Mouse (Mus musculus) right cerebral cortex, adult 2 months (tissue): ENCODE measurements around the gene Gm28038.

ENCODE experiments used
- DNase-seq, 2 experiments: peaks; one replicate each; pipeline ENCODE4 v3.0.0; 2021 to 2022; ENCODE audit warnings: low spot score in 2 of 2

Gm28038 gene

DNA sequence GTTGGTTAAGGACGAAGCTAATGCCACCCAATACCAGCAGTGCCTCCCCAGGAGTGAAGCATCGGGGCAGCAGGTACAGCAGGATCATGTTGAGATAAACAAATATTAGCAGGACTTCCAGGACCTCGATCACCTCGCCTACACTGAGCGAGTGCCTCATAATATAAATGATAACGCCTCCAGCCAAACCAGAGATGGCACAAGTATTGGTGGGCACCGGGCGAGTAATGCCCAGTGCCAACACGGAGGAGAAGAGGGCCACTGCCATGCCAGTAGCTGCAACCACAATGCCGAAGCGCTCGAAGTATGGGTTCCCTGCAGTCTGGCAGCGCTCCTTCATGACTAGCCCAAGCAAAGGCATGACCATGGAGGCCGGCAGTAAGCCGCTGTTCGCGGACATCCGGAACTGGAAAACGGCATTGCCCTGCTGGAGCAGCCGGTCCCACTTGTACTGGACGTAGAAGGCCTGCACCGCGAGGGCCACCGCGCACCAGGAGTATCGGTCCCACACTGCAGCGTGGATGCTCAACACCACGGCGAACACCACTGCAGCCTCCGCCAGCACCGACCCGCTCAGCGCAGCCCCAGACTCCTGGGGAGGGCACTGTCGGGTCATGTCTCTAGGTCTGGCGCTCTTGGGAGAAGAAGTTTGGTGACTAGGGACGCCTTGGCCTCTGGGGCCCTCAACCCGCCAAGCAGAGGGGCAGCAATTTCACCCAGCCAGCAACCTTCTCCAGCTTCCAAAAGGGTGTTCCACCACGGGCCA is 4.8 kb downstream of the Gm28038 start:
- DNase-seq, result peak; percentile 24 to 27

DNA sequence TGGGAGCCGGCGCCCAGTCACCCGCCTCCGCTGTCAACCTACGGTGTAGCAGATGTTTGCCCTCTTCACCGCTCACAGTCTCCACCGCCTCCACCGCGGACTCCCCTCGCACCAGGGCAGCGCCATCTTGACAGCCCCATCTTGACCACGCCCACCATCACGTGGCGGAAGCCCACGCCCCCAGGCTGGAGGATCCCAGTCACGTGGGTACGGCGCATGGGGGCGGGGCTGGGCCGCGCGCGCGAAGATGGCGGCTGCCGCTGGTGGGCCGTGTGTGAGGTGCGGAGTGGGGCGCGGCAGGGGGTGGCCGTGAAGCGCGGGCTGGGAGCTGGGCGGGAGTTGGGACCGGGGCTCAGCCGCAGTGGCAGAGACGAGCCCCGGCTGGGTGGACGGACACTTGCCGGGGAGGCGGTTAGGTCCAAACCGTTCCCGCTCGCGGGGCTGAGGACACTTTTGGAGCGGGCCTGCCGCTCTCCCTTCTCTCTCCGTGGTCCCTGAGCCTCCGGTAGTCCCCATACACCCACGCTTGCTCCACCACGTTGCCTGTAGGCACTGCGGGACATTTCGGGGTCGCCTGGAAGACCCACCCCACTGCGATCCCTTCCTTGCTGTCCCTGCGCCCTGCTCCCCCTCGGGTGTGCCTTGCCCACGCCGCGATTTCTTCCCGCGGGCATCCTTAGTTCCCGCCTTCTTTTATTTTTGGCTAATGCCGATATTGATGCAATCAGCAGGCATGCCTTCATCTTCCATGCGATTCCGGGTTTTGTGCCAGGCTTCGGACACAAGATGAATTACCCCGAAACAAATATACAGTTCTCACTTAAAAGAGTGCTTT is 5.6 kb downstream of the Gm28038 start, which contains the start of the genes Dolk and Nup188:
Dolk (minus strand) TSS at position 143 of the 835 bp plus-strand sequence.
Nup188 (plus strand) TSS at position 206 of the 835 bp plus-strand sequence.
- peak; percentile 95 to 97 for DNase-seq

DNA sequence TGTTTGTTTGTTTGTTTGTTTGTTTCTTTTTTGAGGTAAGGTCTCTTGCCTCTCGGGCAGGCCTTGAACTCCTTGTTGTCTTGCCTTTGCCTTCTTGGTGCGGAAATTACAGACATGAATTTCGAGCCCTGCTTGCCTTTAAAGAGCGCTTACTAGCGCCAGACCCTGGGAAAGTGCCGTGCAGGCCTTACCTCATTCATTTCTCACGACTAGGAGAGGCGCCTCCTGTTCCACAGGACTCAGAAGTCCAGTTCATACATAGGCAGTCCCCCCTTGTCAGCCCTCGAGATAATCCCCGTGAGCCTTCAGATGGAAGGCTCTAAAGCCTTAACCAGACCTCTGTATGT is 6.2 kb downstream of the Gm28038 start:
- peak in 1 of 2 experiments; percentile 24 for DNase-seq

DNA sequence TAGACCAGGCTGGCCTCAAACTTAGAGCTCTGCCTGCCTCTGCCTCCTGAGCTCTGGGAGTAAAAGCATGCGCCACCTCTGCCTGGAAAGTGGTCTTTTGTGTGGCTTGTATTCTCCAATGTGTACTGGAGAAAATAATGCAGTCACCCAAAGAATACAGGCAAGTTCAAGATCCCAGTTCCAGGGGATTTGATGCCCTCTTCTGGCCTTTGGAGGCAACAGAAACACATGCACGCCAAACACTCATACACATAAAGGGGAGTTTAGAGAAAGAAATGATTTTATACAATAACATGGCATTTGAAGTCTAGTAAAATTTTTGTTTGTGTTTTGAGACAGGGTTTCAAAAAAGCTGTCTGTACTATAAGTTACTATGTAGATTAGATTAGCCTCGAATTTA is 18.7 kb downstream of the Gm28038 start:
- no peak for DNase-seq

DNA sequence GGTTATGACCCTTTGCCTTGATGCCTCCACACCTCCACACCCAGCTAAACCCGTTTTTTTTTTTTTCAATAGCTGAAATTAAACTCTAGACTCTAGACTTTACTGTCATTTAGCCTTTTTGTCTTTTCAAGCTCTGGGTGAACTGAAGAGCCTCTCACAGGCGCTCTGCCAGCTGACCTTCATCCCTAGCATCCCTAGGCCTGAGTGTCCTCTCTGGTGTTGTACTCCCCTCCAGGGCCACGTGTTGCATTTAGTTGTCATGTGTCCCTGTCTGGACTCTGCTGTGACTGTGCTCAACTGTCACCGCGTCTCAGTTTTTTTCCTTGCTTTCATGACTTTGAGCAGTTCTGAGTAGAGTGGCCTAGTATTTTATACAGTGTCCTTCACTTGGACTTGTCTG is 19.1 kb downstream of the Gm28038 start:
- no peak for DNase-seq

DNA sequence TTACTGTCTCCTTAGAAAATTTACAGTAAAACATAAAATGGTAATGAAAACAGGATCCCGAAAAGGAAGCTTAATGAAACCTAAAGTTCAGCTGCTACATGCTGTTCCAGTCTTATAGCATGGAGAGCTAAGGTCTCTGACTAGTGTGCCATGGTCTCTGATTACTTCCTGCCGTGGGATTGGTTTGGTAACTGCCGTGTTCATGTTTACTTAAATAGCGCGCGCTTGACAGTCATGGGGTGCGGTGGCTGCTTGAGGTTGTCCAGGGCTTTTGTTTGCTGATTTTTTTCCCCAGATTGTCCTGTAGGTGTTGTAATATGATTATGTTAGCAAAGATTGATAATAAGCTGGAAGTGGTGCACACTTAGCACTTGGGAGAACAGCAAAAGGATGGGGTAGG is 25.2 kb downstream of the Gm28038 start:
- no peak for DNase-seq

DNA sequence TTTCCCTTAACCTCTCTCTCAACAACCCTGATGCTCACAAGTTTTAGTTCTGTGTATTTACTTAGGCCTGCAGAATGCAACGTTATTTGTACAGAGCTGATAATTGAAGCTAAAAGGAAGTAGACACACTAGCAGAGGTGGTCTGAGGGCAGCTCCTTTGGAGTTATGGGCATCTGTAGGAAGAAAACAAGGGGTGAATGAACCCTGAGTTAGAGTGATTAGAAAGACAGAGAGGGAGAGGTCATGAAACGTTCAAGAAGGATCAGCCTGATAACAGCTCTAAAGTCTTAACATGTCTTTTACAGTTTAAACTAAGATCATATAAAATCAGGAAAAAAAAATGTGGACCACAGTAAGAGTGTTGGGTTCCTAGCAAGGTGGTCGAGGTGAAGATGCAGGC is 28.5 kb downstream of the Gm28038 start:
- no peak for DNase-seq

DNA sequence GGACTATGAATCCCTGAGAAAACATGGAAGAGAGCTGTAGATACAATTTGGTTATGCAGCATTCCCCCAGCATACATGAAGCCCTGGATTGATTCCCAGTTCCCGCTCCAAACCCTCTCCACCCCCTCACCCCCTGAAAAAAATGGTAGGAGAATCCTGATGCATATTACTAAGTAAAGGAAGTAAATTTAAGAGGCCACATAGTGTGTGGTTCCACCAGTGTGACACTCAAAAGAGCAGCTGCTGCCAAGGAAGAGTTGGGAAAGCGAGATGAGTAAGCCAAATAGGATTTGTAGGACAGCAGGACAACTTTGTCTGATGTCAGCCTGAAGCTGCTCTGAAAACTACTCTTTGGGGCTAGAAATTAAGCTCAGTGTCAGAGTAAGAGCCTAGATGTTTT is 30.6 kb downstream of the Gm28038 start:
- no peak for DNase-seq

DNA sequence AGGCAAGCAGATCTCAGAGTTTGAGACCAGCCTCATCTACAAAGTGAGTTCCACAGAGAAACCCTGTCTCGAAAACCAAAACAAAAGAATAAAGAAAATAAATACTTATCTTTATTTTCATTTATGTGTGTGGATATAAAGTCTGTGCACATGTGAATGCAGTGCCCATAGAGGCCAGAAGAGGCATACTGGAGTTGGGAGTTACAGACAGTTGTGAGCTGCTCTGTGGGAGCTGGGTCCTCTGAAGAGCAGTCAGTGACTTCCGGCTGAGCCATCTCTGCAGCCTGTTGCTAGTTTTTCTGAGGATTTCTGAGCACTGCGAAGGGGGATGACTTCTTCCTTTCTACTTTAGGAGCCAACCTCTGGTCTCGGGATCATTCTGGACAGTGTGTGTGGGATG is 35.3 kb downstream of the Gm28038 start:
- no peak for DNase-seq

DNA sequence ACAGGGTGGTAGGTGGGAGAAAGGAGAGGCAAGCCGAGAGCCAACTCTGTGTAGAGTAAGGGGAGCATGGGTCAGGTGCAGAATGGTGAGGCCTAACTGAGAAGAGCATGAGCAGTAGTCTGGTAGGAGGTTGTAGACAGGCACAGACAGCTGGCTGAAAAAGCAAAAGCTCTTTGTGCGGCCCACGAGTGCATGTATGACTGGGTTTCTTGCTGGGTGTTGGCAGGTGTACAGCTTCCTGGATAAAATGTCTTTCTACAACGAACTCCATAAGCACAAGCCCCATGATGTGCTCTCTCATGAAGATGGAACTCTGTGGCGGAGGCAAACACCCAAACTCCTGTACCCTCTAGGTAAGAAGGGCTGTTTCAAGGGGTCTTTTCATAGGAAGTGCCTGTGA is 36.1 kb downstream of the Gm28038 start:
- peak in 1 of 2 experiments; percentile 21 for DNase-seq

DNA sequence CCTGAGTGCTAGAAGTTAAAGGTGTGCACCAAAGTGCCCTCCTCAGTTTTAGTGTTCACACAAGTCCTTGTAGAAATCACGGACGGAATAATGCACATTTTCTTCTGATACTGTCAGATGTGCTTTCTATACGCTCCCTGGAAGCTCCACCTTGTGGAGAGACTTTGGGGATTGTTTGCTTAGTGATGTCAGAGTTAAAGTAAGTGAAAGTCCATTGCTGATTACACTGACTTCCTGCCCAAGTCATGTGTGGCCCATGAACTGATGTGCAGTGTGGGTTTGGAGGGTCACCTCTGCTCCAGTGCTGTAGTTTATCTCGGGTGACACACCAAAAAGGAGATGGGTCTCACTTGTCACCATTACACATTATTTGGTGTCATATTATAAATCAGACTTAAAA is 38.4 kb downstream of the Gm28038 start:
- no peak for DNase-seq

DNA sequence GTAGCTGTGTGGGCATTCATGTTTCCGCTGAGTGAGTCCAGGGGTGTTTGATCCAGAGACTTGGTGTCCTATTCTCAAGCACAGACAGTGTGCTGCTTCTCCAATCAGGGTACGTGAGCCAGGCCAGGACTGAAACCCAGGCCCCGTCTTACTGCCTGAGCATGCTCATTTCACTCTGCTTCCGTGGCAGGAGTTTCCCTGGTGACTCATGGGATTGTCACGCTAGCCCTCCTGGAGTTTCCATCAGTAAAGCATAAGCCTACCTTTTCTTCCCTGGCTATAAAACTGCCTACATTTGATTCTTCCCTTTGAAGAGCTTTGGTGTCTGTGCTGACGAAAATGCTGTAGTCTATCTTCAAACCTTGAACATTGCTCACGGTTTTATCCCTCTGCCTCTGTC is 42.3 kb downstream of the Gm28038 start:
- DNase-seq, result no peak

DNA sequence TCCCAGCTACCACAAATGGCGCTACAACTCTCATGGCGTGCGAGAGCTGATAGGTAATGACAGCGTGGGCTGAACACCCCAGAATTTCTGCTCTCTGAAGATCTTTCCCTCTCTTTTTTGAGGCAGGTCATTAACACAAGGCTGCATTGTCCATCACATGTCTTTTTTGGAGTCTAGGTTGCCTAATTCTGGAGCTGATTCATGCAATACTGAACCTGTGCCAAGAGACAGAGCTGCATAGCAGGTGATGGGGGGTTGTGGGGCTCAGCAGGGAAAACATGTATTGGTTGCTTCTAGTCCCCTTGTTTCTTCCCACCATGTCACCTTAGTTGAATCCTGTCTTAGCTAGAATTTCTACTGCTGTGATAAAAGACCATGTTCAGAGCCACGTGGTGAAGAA is 44.5 kb downstream of the Gm28038 start:
- DNase-seq, result no peak

DNA sequence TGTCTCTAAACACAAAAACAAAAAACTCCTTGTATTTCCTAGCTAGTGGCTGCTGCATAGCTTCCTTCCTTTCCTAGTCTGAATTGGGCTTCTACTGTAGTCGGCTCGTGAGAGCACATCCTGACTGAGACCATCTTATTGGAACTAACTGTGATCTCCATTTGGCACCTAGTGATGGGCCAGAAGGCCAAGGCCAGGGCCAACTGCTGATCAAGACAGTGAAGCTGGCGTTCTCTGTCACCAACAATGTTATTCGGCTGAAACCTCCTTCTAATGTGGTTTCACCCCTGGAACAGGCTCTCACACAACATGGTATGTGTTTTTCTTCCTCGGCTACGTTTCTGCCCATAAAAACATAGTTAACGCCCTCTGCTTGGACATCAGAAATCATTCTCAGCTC is 46.4 kb downstream of the Gm28038 start:
- no peak for DNase-seq

DNA sequence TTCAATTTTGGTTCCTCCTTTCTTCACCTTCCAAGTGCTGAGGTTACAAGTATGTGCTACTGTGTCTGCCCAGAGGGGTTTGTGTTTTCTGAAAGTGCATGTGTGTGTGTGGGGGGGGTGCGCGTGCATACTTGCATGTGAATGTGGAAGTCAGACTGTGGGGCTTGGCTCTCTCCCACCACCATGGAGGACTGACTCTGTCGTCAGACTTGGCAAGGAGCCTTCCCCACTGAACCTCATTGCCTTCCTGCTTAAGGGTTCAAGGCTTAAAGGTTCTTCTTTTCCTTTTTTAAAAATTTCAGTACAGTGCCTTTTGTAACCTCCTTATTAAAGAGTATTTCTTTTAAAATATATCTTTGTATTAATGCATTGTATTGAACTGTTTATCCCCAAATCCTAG is 47.9 kb downstream of the Gm28038 start:
- no peak for DNase-seq

DNA sequence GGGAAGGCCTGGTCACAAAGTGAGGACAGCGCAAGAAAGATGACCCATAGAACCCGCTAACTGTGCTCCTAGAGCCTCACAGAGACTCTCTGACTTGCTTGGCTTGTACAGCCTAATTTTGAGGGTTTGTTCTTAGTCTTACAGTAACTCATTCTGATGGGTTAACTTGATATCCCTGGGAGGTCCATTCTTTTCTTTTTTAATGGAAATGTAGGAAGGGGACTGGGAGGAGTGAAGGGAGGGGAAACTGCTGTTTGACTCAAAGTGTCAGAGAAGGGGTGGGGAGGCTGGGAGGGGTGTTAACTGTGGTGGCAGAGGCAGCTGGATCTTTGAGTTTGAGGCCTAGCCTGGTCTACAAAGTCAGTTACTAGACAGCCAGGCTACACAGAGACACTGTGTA is 54.5 kb downstream of the Gm28038 start:
- DNase-seq, result no peak

DNA sequence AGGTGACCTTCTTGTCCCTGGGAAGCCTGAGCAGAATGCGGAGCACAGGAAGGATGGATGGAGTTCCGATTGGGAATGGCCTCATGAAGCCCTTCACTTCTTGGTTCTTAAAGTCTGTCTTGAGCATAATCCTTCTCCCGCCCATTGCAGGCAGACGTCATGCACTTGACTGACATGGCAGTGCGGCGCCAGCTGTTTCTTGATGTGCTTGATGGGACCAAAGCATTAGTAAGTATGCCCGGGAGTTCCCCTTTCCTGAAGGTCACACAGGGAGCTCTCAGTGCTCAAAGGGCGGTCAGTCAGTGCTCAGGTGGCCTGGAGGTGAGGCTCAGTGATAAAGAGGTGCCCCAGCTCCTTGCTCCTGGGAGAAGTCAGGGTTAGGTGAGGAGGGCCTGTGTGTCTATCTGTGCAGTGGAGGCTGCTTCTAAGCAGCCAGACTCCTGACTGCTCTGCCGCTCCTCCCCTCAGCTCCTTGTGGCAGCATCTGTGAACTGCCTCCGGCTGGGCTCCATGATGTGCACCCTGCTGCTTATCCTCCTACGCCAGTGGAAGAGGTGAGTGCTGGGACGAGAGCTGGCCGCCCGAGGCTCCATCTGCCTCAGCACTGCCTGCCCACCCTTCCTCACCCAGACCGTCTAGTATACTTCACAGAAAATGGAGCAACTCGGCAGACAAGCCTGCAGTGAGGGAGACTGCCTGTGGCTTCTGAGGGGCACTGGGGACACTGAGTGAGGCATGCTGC is 55.5 kb downstream of the Gm28038 start:
- DNase-seq, result peak in 1 of 2 experiments; percentile 46

DNA sequence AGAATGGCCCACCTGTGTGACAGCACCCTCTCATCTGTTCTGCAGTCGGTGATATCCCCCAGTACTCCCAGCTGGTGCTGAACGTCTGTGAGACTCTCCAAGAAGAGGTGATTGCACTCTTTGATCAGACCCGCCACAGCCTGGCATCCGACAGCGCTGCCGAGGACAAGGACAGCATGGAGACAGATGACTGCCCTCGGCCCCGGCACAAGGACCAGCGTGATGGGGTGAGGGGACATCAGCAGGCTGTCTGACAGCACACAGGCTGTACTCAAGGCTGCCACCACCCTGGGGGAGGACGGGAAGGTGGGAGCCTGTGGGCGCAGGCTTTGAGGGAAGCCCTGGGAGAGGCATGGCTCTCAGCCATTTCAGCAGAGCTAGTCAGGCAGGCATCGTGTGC is 56.3 kb downstream of the Gm28038 start:
- no peak for DNase-seq

DNA sequence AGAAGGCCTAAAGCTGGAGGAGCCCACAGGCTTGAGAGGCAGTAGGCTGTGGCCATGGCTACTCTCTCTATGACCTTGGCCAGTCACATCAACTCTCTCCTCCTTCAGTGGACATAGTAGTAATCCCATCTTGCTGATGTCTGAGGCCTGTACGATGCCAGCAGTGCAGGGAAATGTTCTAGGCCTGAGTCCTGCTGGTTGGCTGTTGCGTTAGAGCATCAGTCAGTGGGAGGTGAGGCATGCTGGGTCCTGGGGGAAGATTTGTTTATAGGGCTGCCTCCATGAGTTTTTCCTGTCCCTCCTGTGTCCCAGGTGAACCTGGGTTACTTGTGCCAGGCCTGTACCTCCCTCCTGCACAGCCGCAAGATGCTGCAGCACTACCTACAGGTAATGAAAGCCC is 61.2 kb downstream of the Gm28038 start:
- DNase-seq, result peak in 1 of 2 experiments; percentile 4

DNA sequence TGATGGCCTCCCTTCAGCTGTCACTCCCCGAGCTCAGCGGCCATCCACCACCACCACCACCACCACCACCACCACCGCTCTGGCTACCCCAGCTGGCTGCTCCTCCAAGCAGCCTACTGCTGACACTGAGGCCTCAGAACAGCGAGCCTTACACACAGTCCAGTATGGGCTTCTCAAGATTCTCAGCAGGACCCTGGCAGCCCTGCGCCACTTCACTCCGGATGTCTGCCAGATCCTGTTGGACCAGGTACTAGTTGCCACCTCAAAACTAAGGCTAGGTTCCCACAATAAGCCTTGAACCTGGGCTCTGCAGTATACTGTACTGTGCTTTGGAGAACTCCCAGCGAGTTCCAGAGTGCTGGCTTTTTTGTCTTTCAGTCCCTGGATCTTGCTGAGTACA is 61.7 kb downstream of the Gm28038 start:
- no peak for DNase-seq

DNA sequence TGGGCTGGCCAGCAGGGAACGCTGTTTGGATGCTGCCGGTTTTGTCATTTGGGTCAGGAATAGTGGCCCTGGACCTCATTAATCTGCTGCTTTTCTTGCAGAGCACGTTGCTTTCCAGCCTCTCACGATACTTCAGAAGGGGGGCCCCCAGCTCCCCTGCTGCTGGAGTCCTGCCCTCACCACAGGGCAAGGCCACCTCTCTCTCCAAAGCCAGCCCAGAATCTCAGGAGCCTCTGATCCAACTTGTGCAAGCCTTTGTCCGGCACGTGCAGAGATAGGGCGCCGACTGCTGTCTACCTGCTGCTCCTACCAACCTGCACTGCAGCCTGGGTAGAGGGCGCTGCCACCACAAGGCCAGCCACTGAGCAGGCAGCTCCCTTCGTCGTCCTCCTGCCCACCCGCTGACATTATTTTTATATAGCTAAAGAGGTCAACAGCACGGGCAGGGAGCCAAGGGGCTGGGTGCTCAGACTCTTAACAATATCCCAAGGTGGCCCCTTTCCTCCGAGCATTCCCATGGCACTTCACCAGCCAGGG is 62.8 kb downstream of the Gm28038 start:
- peak; percentile 26 to 38 for DNase-seq
